Mouse (Mus musculus) thymus, postnatal 14 days (tissue): Measurements from ENCODE around the gene 2210016L21Rik.

ENCODE experiments used
- DNase-seq: peaks from one replicate; pipeline ENCODE4 v3.0.0; 2021

2210016L21Rik gene

GRCm38 (mm10) chr5:114948891-114949290, 6.9 kb downstream of the 2210016L21Rik start:
- DNase-seq, result no peak

GRCm38 (mm10) chr5:114949316-114949715, 7.4 kb downstream of the 2210016L21Rik start:
- no peak for DNase-seq

GRCm38 (mm10) chr5:114949812-114950211, 7.9 kb downstream of the 2210016L21Rik start:
- DNase-seq, result no peak

GRCm38 (mm10) chr5:114950669-114951068, 8.7 kb downstream of the 2210016L21Rik start:
- no peak for DNase-seq

- DNase-seq, result no peak
Observed at GRCm38 (mm10) chr5:114951279-114951880, 9.4 kb downstream of the 2210016L21Rik start.

- DNase-seq, result no peak
Observed at GRCm38 (mm10) chr5:114953326-114953725, 11.4 kb downstream of the 2210016L21Rik start.

GRCm38 (mm10) chr5:114958069-114958468, 16.1 kb downstream of the 2210016L21Rik start:
- DNase-seq, result no peak

- DNase-seq, result no peak
Observed at GRCm38 (mm10) chr5:114961590-114962360, 19.8 kb downstream of the 2210016L21Rik start.

- DNase-seq, result no peak
Observed at GRCm38 (mm10) chr5:114964315-114964966, 22.5 kb downstream of the 2210016L21Rik start.

- DNase-seq, result no peak
Observed at GRCm38 (mm10) chr5:114964967-114965898, 23.3 kb downstream of the 2210016L21Rik start.

GRCm38 (mm10) chr5:114967523-114968268, 25.7 kb downstream of the 2210016L21Rik start:
- DNase-seq, result no peak

GRCm38 (mm10) chr5:114968651-114969050, 26.7 kb downstream of the 2210016L21Rik start:
- no peak for DNase-seq

GRCm38 (mm10) chr5:114969064-114969463, 27.1 kb downstream of the 2210016L21Rik start:
- no peak for DNase-seq

GRCm38 (mm10) chr5:114969609-114970215, 27.8 kb downstream of the 2210016L21Rik start:
- DNase-seq, result no peak

- DNase-seq, result no peak
Observed at GRCm38 (mm10) chr5:114970824-114971227, 28.9 kb downstream of the 2210016L21Rik start, which contains the start of gene Hnf1a. Gene Hnf1a, minus strand, starts transcription at chr5:114971094.

GRCm38 (mm10) chr5:114972201-114972600, 30.2 kb downstream of the 2210016L21Rik start:
- no peak for DNase-seq

- DNase-seq, result no peak
Observed at GRCm38 (mm10) chr5:114973131-114973530, 31.2 kb downstream of the 2210016L21Rik start.

GRCm38 (mm10) chr5:114976935-114977334, 35.0 kb downstream of the 2210016L21Rik start:
- DNase-seq, result no peak

- DNase-seq, result no peak
Observed at GRCm38 (mm10) chr5:114978473-114978872, 36.5 kb downstream of the 2210016L21Rik start.

GRCm38 (mm10) chr5:114978888-114979249, 36.9 kb downstream of the 2210016L21Rik start:
- no peak for DNase-seq
